Mouse (Mus musculus): Measurements from ENCODE around the gene Gm11639.

The Gm11639 gene

DNA sequence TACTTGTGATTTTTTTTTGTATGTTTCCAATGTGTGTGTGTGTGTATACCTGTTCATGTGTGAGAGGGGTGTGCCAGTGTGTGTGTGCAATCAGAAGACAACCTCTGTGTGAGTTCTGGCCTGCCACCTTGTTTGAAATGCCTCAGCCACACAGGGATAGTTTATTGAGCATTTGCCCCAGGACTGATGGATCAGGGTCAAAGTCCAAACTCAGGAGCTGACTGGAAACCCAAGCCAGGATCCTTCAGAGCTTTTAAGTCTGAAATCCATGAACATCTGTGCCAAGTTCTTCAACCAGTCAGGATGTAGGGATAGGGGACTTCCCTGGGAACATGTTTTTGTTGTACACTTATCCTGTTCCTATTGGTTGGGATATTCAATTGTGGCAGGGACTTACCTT is 472.5 kb downstream of the Gm11639 start:
- DNase-seq, result no peak

DNA sequence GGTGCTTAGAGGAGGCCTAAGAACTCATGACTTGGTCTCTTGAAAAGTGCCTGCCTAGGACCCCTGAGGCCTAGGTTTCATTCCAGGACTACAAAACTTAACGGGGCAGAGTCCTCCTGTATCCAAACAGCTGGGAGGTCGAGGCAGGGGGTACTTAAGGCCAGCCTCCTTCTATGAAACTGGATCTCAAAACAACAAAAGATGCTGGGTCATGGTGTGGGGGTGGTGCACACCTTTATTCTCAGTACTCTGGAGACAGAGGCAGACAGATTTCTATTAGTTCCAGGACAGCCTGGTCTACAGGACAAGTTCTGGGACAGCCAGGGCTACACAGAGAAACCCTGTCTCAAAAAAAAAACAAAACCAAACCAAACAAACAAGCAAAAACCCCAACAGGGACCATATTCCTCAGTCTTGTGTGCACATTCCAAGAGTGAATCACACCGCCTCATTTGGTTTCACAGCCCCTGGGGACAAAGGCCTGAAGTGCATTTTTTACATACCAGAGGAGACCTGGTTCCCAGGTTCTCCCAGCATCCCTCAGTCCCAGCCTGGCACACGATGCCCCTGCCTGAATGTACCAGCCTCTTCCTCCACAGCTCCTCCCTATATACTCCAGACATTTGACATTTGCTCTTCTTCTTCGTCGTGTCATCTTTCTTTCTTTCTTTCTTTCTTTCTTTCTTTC is 474.3 kb downstream of the Gm11639 start:
- DNase-seq, result no peak

DNA sequence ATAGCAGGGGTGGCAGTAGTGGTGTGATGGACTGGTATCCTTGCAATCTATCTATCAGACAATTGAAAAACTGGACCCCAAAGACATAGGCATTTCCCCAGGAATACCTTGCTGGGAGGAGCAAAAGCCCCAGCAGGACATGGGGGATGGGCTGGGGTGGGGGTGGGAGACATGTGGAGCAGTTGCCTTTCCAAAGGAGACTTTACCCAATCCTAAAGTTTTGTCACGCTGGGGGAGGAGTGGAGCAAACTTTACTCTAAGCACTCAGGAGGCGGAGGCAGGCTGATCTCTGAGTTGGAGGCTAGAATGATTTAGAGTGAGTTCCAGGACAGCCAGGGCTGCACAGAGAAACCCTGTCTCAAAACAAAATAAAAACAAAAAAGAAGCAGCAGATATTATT is 475.9 kb downstream of the Gm11639 start:
- DNase-seq, result no peak

DNA sequence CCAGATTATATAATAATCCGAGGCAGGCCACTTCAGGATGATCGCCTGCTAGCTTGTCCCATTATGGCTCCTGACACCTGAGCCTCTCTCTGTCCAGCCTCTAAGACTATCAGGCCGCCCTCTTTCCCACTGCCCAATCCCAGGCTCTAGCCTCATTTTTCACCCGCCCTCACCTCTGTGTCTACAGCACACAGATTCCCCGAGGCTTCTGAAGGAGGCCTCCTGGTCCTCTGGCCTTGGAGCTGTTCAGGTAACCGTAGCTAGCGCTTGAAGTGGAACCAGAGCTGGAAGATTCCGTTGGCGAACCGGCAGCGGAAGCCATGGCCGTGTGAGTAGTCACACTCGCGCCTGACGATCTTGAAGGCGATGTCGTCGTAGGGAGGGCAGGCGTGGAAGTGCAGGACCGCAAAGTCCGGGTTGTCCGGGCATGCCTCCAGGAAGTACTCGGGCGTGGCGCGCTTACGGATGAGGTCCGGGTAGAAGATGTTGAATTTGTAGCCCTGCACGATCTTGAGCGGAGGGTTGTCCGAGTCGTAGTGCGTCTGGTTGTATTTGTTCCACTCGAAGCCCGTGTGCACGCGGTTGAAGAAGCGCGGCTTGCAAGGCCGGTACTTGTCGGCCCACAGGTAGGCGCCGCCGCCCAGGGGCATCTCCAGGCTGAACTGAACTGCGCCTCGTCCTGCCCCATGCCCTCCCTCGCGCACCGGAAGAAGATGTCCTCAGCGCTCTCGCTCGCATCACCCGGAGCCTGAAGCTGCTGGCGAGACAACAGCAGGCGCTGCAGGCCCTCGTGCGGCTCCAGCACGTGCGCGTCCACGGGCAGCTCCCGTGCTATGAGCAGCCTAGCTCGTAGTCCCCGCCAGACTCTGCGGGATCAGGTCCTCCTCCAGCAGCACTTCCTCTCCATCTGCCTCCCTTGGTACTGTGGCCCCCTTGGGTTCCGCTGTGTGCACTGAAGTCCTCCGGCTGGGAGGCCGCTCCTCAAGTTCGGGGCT is 479.3 kb downstream of the Gm11639 start:
- no peak for DNase-seq

DNA sequence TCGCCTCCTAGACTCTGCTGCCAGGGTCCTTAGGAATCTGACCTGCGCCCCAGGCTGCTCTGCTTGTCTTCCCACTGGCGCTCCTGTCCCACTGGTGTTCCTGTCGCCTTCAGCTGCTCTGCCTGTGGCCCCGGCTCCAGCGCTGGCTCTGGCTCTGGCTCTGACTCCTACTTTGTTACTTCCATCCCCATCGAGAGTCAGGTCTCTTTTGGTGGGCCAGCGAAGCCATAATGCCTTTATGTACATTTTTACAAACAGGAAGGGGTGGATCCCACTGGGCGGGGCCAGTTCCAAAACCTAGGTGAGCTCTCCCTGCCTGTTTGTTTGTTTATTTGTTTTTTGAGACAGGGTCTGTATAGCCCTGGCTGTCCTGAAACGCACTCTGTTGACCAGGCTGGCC is 481.3 kb downstream of the Gm11639 start:
- DNase-seq, result no peak

All from cerebellum, postnatal 36 days (tissue).